Mouse (Mus musculus) naive thymus-derived CD4-positive, alpha-beta T cell, adult 2 months (primary cell): Measurements from ENCODE around the gene Hoxa3.

Experiments used
- DNase-seq: peaks from one replicate; pipeline ENCODE4 v3.0.0-alpha.2; 2011; ENCODE audit warnings: low read depth

Hoxa3 gene

DNA sequence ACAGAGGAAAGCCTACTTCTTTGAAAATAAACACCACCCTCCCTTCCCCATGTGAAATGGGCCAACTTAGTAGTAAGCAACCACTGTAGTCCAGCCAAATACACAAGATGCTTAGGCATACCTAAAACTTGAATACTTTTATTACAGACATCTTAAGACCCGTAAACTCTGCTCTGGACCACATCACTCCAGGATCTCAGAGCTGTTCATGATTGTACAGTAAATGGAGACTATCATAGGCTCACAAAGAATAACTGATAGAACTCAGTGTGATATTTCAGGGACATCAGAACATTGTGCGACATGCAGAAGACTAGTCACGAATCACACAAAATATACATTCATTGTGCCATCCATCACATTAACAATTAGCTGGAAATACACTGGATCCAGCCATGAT, 57.7 kb downstream of the Hoxa3 start:
- DNase-seq: no peak

DNA sequence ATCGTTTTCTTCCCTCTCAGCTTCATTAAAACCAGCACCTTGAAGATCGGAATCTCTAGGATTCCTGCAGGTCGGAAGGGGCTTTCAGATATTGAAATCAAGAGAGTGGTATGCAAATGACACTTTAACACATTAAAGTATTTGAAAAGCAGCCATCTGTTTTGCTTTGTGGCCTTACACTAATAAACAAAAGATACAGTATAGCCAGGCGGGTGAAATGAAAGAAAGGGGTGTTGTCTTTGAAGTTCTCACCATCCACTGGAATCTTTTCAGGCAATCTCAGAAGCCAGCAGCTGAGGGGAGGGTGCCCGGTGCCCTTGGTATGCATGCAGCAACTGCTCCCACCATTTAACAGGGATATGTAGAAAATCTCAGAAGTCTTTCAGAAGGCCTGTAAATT, 59.1 kb downstream of the Hoxa3 start:
- no peak for DNase-seq

- no peak for DNase-seq
Measured at GRCm38 (mm10) chr6:52153270-52153669, 59.9 kb downstream of the Hoxa3 start.

DNA sequence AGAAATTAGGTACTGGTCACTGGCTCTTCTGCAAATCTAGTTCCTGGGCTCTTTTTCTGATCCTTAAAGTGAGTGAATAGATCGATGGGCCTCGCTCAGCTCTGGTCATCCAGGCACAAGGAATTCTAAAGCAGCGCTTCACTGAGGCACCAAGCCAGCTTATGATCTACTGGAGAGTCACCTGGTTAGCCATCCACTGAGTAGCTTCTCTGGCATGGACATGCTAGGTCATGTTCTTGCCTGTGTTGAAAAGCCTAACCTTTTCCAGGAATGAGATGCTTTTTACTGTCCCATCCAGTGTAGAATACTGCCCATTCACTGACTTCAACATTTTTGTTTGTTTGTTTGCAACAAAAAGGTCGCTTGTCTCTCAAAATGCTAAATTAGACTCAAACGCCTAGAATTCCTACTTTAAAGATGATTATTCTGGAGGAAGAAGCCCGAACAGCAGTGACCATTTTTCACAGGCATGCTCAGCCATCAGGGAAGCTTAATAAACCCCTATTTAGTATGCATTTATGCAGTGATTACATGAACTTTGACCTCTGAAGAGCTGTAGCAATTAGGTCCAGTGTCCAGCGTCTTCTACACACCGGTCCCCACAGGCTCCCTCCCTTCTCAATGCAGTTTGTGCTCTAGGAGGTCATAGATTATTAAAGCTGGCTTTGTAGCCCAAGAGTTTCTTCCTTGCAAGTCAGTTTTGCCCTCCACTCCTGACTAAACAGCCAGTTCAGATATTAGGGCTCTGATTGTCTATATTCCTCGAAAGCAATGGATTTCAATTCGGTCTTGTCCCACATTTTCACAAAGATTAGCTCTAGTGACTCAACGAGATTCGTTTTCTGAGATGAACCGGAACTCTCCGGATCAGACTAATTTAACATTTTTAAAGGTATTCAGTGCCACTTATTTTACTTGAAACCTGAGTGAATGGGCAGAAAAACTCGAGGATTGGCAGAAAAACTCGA, 60.6 kb downstream of the Hoxa3 start:
- DNase-seq: no peak

DNA sequence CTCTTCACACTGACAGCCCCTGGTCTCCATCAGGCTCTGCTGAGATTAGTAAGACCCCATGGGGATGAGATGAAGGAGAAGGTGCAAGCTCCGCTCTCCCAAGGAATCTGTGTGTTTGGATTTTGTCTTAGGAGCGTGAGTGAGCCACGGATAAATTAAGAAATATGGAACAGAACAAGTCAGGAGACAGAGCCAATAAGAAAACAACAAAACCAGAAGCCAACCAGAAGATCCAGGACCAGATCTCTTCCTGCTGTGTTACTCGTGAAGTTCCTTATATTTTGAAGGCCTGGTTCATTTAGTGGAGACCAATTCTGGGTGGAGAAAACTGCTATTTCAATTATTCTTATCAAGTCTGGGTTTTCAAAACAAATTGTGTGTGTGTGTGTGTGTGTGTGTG, 61.6 kb downstream of the Hoxa3 start:
- no peak for DNase-seq

DNA sequence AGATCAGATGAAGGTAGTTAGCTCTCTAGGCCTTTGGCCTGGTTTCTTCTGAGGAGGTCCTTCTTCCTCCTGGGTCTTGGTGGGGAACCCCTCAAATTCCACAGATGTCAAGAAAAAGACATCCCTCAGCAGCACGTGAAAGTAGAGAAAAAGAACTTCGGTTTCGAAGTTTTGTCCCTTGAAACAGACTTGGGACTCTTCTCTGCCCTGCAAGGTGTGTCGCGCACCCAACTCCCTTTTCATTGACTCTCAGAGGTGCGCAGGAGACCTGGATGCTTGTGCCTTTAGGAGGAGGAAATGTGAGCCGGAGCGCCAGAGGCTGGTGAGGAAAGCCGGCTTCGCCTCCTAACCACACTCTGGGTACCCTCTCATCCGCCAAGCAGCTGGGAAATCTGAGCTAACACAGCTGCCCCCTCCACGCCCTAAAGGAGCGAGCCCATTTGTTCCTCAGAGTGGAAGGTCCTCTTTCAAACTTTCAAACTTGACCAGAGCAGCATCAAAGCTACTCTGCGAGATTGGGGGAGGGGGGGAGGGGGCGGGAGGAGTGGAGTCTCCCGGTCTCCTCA, 62.7 kb downstream of the Hoxa3 start:
- no peak for DNase-seq

DNA sequence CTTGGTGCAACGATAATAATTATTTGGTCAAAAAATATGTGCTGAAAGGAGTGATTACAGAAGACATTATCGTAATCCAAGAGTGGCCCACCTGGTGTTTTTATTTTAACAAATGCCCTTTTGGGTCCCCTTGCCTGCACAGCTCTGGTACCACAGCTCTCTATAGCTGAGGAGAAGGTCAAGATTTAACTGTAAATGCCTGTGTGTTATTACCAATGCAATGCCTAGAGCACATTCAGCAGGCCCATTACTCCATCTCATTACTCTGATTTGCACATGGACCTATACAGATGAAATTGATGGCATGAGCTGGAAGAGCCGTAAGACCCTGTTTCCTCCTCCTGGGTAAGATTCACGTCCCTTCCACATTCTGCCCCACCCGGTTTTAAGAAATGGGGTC, 74.0 kb downstream of the Hoxa3 start:
- no peak for DNase-seq

GRCm38 (mm10) chr6:52138576-52138975, 74.6 kb downstream of the Hoxa3 start:
- DNase-seq: no peak

- DNase-seq: no peak
Measured at GRCm38 (mm10) chr6:52137841-52138535, 75.1 kb downstream of the Hoxa3 start.

DNA sequence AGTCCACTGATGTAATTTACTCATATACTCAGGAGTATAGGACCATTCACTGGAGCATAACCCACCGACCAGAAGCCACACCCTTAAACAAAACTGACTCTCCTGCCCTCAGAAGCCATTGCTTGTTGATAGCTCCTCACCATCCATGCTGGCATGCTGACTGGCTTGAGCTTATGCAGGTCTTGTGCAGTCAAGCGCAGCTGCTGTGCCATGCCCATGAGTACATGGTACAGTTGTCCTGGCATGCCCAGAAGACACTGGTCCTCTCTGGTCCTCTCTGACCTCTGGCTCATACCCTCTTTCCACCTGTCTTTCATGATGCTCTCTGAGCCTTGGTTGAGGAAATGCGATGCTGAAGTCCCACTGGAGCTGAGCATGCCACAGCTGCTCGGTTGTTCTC, 89.5 kb downstream of the Hoxa3 start:
- DNase-seq: no peak

DNA sequence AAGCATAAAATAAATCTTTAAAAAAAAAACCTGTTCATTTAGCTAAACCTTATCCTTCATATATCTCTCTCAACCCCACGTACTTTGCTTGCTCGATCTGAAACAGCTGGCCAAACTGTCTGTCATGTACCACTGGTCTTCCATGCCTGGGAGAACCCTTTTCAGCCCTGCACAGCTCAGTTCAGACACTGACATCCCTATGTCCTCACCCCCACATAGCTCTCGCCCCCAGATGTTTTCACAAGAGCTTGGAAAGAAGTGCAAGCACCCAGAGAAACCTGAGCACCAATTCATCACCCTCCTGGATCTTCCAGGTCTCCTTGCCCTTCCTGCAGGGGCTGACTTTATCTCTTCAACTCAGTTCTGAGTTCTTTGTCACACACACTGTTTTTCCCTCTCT, 92.0 kb downstream of the Hoxa3 start:
- no peak for DNase-seq
